Mouse (Mus musculus): ENCODE measurements around the gene Tbx10.

GRCm38 (mm10) chr19:3962469-3962868 is 30.1 kb upstream of the Tbx10 start:
- TF ChIP-seq POLR2A (IDR thresholded peaks at IDR 0.05; ENCODE audit: insufficient read depth, low read depth, low read length), result no peak
- TF ChIP-seq CTCF (IDR thresholded peaks at IDR 0.05), result peak; percentile 41

Data from heart, adult 2 months (tissue).